Mouse (Mus musculus) layer of hippocampus, adult 2 months (tissue): ENCODE results near the gene Ovol1. TPM values are rescaled to one million over a fixed set of nuclear protein-coding genes. Genes with fewer than 3 reads are reported as not detected.

Experiments used
- DNase-seq, 2 experiments: peaks; one replicate each; pipeline ENCODE4 v3.0.0; 2022; ENCODE audit warnings: low spot score in 2 of 2
- H3K27ac ChIP-seq: fragments of 200-600 bp; 2 replicates; pipeline ENCODE4 v1.8.1; 2022
- H3K4me3 ChIP-seq: fragments of 200-600 bp; 2 replicates; pipeline ENCODE4 v1.8.1; 2022; ENCODE audit warnings: mild to moderate bottlenecking
- CTCF ChIP-seq: fragments of 200-600 bp; conservative IDR thresholded peaks from 2 replicates; pipeline ENCODE4 v1.8.1; 2022; ENCODE audit warnings: antibody characterized with exemption, mild to moderate bottlenecking, moderate library complexity
- total RNA-seq, 2 experiments: library from RNA; stranded (reverse); gene quantifications; 2 replicates each; pipeline ENCODE4 v1.2.3; 2021

Ovol1 gene
- total RNA-seq, 2 experiments from 2014 or later = not detected

DNA sequence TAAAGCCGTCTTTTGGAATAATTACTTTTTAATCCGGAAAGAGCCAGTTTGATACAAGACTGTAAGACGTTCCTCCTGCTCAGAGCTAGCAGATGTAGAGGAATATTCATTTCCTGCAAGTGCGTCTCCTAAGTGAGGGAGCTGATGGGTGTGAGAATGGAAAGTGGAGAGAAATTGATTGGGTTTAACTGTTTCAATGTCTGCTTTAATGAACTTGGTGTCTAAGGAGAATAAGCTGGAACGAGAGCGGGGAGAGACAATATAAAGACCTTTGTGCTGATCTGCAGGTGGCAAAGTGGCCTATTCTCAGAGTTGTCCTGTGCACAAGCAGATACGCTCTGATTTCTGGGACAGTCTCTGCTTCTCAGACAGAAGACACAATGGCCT is 30.3 kb downstream of the Ovol1 start:
- Histone ChIP-seq H3K4me3 (no peak overlapping the region; the same call in 1 of the 2 replicates), H3K27ac (no peak overlapping the region; the same call in 1 of the 2 replicates)
- no peak for DNase-seq
- TF ChIP-seq CTCF = no peak

GRCm38 (mm10) chr19:5529325-5530137 is 30.9 kb downstream of the Ovol1 start:
- DNase-seq = peak; percentile 89 to 95
- Histone ChIP-seq H3K4me3 (peak overlapping the region; percentile 31), H3K27ac (peak overlapping the region; percentile 28; the same call in 1 of the 2 replicates)
- peak; percentile 92 for TF ChIP-seq CTCF

GRCm38 (mm10) chr19:5525204-5525603 is 35.2 kb downstream of the Ovol1 start:
- TF ChIP-seq CTCF = no peak
- Histone ChIP-seq H3K4me3 (no peak overlapping the region), H3K27ac (no peak overlapping the region)
- DNase-seq = no peak

DNA sequence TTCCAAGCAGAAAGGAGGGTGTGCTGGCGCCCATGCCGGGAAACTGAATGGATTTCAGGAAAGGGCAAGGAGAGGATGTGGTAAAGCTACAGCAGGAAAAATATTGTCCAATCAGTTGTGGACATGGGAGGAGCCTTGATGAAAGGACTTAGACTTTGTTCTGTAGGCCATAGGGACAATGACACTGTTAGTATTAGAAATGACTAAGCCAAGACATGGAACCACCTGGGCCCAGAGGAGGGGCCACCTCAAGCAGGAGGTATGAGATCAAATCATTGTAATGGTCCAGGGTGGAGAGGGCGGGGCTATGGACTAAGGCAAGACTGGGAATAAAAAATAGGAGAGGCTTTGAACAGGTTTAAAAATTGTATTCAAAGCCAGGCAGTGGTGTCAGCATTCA is 41.7 kb downstream of the Ovol1 start:
- Histone ChIP-seq H3K27ac (no peak overlapping the region), H3K4me3 (no peak overlapping the region)
- DNase-seq = no peak
- TF ChIP-seq CTCF = no peak

GRCm38 (mm10) chr19:5516906-5517505 is 43.4 kb downstream of the Ovol1 start:
- no peak for DNase-seq
- H3K27ac ChIP-seq = peak overlapping the region; percentile 32; the same call in 1 of the 2 replicates
- H3K4me3 ChIP-seq = no peak overlapping the region
- 0 out of 2 replicates have a peak, but pooled peaks have one; percentile 26 for TF ChIP-seq CTCF

- peak; percentile 51 for TF ChIP-seq CTCF
- H3K27ac ChIP-seq = peak overlapping the region; percentile 32; the same call in 1 of the 2 replicates
- H3K4me3 ChIP-seq = no peak overlapping the region
- DNase-seq = no peak
These were observed 44.3 kb downstream of the Ovol1 start for GRCm38 (mm10) chr19:5515840-5516777.

DNA sequence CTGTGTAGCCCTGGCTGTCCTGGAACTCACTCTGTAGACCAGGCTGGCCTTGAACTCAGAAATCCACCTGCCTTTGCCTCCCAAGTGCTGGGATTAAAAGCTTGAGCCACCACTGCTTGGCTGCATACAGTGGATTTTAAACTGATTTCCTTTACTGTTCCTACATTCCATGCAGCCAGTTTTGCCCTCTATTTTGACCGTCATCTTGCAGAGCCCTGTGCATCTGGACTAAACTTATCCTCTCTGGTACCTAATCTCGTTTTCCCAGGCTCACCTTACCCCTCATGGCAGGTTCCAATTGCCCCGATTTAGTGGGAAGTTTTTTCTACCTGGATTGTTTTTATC is 47.5 kb downstream of the Ovol1 start:
- no peak for DNase-seq
- H3K4me3 ChIP-seq = no peak overlapping the region
- no peak for TF ChIP-seq CTCF
- 0 out of 2 replicates have a peak overlapping the region, but pooled peaks have one; percentile 12 for H3K27ac ChIP-seq

GRCm38 (mm10) chr19:5512091-5513004 is 48.1 kb downstream of the Ovol1 start:
- DNase-seq = no peak
- Histone ChIP-seq H3K27ac (peak overlapping the region; percentile 12), H3K4me3 (no peak overlapping the region)
- no peak for TF ChIP-seq CTCF

GRCm38 (mm10) chr19:5511074-5511632 is 49.3 kb downstream of the Ovol1 start:
- Histone ChIP-seq H3K4me3 (peak overlapping the region; percentile 77), H3K27ac (peak overlapping the region; percentile 92)
- no peak for TF ChIP-seq CTCF
- DNase-seq = no peak

- DNase-seq = peak; percentile 98 to 99
- Histone ChIP-seq H3K4me3 (peak within 1 kb of the TSS; percentile 77), H3K27ac (peak within 1 kb of the TSS; percentile 94)
- TF ChIP-seq CTCF = peak; percentile 56; the same call in 1 of the 2 replicates
These were observed 50.1 kb downstream of the Ovol1 start, which contains the start of gene Snx32 for GRCm38 (mm10) chr19:5510031-5511026. TSS of gene Snx32 (minus strand) at chr19:5510538.

DNA sequence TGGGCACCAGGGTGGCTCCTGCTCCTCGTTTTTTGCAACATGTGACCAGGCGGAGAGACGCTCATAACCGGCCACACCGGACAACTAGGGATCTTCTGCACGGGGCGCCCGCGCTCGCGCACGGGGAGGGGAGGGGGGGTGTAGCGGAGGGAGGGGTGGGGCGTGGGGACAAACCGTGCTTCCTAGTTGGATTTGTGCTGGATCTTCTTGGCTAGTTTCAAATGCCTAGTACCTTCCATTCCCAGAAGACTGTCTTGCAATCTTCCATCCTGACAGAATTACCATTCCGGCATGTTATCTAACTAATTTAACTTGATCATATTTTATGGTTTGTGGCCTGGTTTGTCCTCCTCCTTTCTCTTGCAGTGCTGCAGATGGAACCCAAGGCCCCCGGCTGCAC is 56.8 kb downstream of the Ovol1 start, which contains the start of gene 1700020D05Rik:
Gene 1700020D05Rik, minus strand, starts transcription at position 101 of the 400 bp plus-strand sequence.
- no peak for DNase-seq
- Histone ChIP-seq H3K4me3 (no peak within 1 kb of the TSS), H3K27ac (no peak within 1 kb of the TSS)
- no peak for TF ChIP-seq CTCF
